Mouse (Mus musculus): ENCODE results near the gene Vmn1r121. TPM values are rescaled to one million over a fixed set of nuclear protein-coding genes. Genes with fewer than 3 reads are reported as not detected.
"Not testable (repeated sequence)": the region's sequence is repeated elsewhere in the genome, so short reads cannot be mapped to it uniquely, and the experiment has no call there.

Vmn1r121 gene
- polyA plus RNA-seq (2012) = not detected in 2 replicates

- TF ChIP-seq GATA1 (IDR thresholded peaks at IDR 0.05; ENCODE audit: low read length) = not testable (repeated sequence)
Observed at GRCm38 (mm10) chr7:21098413-21098812, at the start of gene Vmn1r121. Gene Vmn1r121, minus strand, starts transcription at chr7:21098513.

- not testable (repeated sequence) for TF ChIP-seq GATA1 (IDR thresholded peaks at IDR 0.05; ENCODE audit: low read length)
Observed at GRCm38 (mm10) chr7:21134028-21134427, 35.7 kb upstream of the Vmn1r121 start, which contains the start of gene Vmn1r122. Gene Vmn1r122, minus strand, starts transcription at chr7:21134128.

GRCm38 (mm10) chr7:21053684-21054083 is 44.6 kb downstream of the Vmn1r121 start, which contains the start of gene Vmn1r120:
Gene Vmn1r120, minus strand, starts transcription at chr7:21053784.
- not testable (repeated sequence) for TF ChIP-seq GATA1 (IDR thresholded peaks at IDR 0.05; ENCODE audit: low read length)

Other genes with a start within 250 kb of the Vmn1r121 start
- not detected in 2 replicates for gene Vmn1r116, start 226.3 kb downstream of the Vmn1r121 start, polyA plus RNA-seq (2012)
- not detected in 2 replicates for gene Vmn1r117, start 214.4 kb downstream of the Vmn1r121 start, polyA plus RNA-seq (2012)
- not detected in 2 replicates for gene Vmn1r118, start 186.2 kb downstream of the Vmn1r121 start, polyA plus RNA-seq (2012)
- gene Vmn1r119, start 86.1 kb downstream of the Vmn1r121 start, polyA plus RNA-seq (2012) = not detected in 2 replicates
- gene Vmn1r120, start 44.7 kb downstream of the Vmn1r121 start, polyA plus RNA-seq (2012) = not detected in 2 replicates
- not detected in 2 replicates for gene Vmn1r122, start 35.6 kb upstream of the Vmn1r121 start, polyA plus RNA-seq (2012)
- gene Vmn1r123, start 63.7 kb upstream of the Vmn1r121 start, polyA plus RNA-seq (2012) = not detected in 2 replicates
- gene Gm5157, start 91.9 kb upstream of the Vmn1r121 start, polyA plus RNA-seq (2012) = not detected in 2 replicates
- not detected in 2 replicates for gene Vmn1r124, start 162.1 kb upstream of the Vmn1r121 start, polyA plus RNA-seq (2012)
- not detected in 2 replicates for gene Vmn1r125, start 173.7 kb upstream of the Vmn1r121 start, polyA plus RNA-seq (2012)
- not detected in 2 replicates for gene Vmn1r126, start 203.0 kb upstream of the Vmn1r121 start, polyA plus RNA-seq (2012)
- gene Vmn1r127, start 221.3 kb upstream of the Vmn1r121 start, polyA plus RNA-seq (2012) = not detected in 2 replicates

All from G1E-ER4 (cell line).